Mouse (Mus musculus): ENCODE measurements around the gene Drc3.
"Not testable (repeated sequence)": the region's sequence is repeated elsewhere in the genome, so short reads cannot be mapped to it uniquely, and the experiment has no call there.

Drc3 gene

DNA sequence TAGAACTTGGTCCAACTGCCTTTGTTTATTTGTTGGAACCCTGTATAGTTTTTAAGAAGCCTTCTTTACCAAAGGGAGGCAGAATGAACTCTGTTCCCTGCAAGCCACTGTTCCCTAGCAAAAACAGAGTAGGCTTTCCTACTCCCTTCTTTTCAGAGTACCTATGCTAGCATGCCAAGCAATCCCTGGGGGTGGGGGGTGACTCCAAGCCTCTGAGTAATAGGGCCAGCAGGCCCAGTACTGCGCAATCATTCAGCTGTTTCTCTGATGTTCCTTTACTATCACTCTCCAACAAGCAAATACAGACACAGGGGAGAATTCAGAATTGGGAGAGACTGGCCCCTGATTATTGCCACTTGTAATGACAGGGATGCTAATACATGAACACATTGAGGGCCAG is 53.5 kb downstream of the Drc3 start:
- DNase-seq, result no peak

DNA sequence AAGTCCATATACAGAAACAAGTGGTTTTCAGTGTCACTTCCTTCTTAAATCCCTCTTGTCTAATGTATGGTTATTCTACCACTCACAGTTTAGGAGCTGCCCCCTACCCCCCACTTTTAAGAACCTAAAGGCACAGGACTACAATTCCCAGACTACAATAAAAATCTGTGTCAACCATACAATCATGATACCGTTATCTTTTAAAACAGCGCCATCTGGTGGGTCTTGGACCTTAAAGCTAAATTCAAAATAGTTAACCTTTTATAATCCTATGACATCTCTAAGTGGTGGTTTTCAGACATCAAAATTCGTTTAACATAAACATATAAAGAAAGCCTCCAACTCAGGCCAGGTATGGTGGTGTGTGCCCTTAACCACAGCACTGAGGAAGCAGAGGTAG is 59.0 kb downstream of the Drc3 start:
- peak; percentile 82 for DNase-seq

DNA sequence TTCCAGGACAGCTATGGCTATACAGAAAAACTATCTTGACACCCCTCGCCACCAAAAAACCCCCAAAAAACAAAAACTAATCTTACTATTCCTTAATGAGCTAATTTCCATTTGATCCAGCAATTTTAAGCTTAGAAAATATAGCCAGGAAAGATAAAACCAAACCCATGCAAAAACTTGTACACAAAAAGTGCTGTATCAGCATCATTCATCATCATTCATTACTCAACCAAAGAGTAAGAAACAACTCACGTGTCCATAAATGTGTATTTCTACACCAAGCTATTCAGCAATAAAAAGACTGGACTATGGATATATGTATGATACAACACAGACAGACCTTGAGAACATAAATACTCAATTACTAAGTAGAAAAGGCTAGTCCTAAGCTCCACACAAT is 59.8 kb downstream of the Drc3 start:
- no peak for DNase-seq

DNA sequence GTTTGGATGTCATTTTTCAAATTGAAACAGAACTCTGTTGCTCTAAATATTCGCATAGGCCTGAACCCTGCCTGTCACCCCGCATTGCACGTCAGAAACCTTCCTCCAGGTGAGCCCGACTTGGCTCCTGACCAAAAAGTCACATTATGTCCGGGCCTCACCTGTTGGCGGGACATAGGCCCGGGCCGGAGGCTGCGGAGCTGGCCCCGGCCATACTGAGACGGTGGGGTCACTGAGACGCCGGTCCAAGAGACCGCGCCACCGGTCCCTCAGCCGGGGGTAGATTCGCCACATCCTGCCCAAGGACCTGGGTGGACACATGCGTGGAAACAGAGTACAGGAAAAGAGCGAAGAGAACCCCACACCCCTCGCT is 63.4 kb downstream of the Drc3 start:
- DNase-seq, result no peak

DNA sequence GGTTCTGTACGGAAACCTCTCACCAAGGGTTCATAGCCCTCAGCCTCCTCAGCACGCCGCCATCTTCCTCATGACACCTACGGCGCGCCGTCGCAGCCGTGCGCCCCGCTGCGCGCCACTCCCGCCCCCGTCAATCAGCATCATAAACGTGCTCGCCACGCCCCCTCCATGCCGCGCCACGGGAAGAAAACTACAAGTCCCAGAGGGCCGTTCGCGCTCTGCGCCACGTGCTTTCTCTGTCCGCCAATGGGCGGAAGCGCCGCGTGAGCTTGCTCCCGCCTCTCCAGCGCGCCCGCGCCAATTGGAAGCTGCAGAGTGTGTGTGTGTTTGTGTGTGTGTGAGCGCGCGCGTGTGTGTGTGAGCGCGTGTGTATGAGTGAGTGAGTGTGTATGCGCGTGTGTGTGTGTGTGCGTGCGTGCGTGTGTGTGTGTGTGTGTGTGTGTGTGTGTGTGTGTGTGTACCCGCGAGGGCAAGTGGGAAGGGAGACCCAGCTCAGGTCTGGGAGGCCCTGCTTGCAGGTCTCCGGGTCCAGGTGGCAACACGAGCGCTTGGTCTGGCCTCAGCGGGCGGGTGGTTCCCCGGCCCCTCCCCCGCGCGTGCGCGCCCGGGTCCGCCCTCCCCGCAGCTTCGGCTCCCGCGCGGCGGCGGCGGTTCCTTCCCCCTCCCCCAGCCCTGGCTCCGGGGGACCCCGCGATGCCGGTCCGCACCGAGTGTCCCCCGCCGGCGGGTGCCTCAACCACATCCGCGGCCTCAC is 64.0 kb downstream of the Drc3 start, which contains the start of gene Gid4:
Gene Gid4 (plus strand): TSS at position 183 of the 754 bp plus-strand sequence.
- DNase-seq, result peak; percentile 99

DNA sequence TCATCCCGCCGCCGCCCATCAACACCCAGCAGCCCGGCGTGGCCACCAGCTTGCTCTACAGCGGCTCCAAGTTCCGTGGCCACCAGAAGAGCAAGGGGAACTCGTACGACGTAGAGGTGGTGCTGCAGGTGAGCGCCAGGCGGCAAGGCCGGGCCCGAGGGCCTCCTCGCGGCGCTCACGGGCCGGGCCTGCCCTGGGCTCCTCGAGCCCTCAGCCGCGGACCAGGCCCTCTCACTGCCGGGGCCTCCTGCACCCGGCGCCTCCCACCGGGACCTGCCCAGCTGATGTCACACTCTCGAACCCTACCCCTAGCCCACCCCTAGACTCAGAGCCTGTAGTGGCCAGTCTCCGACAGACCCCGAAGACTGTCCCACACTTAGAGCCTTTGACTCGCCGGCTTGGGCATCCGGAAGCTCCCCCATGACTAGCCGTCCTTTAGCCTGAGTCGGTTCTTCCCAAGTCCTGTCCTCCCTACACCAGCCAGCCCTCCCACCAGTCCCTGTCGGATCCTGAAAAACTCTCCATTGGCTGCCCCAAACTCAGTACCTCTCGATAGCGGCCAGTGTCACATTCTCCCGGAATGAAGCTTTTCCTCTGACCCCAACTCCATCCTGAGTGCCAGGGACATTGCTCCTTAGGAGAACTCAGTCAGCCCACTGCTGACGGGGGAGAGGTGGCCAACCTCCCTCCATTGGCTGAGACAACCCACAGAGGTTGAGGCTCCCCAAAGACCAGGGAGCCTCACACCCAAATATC is 64.8 kb downstream of the Drc3 start, which contains the start of gene Atpaf2:
Gene Atpaf2 (minus strand): TSS at position 741 of the 756 bp plus-strand sequence.
- DNase-seq, result peak; percentile 46

DNA sequence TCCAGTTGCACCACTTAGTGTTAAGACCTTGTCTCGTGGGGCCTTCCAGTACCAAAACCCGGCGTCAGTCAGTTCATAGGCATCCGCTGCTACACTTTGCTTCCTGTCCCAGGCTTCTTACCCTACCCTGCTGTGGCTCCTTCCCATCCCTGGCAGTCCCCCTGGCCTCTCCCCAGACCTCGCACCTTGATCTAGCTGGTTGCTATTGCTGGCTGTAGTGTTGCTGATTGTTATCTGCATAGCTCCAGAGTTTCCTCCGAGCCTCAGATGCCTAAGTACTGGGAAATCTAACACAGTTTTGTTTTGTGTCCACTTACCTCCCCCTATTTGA is 65.3 kb downstream of the Drc3 start:
- DNase-seq, result no peak

DNA sequence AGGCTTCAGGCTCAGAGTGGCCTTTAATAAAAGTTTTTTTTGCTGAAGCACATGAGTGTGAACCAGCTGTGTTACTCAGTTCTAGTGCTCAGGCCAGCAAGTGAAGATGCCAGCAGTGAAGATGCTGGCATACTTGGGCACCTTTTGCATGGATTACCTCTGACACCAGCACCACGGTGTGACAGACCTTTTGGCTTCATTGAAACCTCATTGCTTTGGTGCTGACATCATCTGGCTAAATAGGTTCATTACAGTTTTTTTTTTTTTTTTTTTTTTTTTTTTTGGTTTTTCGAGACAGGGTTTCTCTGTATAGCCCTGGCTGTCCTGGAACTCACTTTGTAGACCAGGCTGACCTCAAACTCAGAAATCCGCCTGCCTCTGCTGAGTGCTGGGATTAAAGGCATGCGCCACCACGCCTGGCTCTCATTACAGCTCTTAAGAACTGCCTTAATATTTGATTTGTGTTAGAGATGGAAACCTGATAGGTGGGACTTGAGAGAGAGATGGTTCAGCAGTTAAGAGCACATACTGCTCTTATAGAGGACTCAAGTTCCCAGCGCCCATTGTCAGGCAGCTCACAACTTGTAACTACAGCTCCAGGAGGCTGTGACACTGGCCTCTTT is 69.0 kb downstream of the Drc3 start:
- DNase-seq, result no peak

DNA sequence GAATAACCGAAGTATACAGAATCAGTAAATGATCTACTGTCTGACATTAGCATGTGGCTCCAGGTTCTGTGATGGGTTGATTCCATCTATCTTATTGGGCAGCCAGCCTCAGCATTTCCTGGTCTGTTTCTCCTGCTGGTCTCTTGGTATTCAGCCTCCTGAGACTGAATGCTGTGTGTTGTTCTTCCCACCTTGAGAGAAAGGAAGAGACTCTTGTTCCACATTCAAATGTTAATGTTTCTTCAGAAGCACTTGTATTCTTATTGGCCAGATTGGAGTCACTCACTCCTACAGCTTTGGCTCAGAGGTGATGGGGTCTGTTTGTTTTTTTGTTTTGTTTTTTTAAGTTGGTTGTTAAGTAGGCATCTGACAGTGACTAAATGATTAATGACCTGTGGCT is 69.9 kb downstream of the Drc3 start:
- DNase-seq, result no peak

DNA sequence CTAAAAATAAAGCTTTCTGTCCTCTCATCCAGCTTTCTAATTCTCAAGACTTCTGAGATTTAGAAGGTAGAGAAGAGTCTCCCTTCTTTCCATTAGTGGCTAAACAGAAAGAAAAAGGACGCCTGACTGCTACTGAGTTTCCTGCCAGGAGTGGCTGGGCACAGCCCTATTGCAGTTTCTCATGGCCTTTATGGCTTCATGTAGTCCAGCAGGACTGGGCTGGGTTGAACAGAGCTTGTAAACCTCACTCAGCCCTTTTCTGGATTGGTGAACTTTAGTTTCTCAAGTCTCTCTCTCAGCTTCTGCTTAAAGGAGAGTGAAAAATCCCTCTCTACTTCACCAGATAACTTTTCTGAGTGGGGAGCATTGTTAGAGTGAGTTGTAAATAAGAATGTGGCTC is 73.3 kb downstream of the Drc3 start:
- DNase-seq, result no peak

DNA sequence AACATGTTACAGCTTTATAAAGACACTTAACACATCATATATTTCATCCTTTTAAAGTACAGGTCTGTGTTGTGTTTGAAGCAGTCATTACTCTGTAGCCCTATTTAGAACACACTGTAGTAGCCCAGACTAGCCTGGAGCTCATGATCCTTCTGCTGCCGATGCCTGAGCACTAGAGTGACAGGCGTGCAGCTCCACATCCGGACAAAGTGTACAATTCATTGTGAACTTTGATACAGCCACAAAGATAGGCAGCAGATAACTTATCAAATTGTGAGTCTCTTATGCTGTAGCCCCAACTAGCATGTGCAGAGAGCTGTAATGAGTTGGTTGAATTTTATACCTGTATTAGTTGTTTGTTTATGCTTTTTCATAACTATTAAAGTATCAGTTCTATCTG is 74.5 kb downstream of the Drc3 start:
- DNase-seq, result no peak

DNA sequence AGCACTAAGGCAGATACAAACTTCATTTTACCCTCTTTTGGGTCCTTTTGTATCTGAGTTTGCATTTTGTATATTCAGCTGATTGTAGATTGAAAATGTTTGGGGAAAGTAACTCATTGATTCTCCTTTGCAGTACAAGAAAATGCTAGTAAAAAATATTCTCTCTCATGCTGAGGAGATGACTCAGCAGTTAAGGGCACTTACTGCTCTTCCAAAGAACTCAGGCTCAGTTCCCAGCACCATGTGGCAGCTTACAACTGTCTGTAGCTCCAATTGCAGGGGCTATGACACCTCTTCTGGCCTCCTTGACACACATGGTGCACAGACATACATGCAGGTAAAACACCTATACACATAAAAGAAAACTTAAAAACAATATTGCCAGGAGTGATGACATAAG is 80.4 kb downstream of the Drc3 start:
- DNase-seq, result no peak

DNA sequence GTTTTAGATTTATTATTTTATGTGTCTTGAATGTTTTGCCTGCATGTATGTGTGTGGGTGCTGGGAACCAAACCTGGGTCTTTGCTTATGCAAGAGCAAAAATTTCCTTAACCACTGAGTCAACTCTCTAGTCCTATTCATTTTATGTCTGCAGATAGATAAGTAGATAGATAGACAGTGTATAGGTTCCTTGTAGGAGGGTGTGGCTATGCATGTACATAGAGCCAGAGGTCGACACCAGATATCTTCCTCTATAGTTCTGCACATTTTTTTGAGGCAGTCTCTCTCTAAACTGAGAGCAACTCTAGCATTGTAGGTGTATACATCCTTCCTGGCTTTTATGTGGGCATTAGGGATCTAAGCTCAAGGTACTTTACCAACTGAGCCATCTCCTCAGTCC is 82.0 kb downstream of the Drc3 start:
- no peak for DNase-seq

DNA sequence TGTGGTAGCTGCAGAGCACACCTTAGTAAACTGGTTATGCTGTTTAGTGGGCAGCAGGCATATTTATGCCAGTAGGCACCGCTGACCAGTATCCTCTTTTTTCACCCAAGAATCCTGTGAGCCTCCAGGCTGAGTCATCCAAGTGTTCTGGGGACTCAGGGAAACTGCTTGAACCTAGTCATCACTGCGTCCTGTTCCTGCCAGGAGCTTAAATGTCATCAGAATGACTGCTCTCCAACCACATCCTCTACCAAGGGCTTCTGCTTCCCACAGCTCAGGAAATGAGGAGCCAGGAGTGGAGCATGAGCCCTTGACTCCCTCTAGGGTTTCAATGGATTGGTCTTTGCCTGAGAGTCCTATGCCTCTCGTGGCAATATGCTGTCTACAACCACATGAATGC is 83.5 kb downstream of the Drc3 start:
- no peak for DNase-seq

DNA sequence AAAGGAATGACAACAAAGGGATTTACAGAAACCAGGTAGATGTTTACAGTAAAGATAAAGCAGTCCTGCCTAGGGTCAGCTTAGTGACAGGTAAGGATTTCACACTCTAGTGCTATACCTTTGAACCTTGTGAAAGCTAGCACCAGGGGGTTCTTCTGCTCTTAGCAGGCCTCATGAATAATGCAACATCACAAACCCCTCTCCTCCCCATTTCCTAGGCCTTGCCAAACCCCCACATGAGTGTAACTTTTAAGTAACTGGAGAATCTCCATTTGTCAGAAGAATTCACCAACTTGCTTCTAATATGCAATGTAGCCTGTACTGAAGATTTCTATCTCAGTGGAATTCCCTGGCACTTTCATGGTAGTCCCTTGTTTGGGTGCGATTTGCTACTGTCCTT is 86.5 kb downstream of the Drc3 start:
- not testable (repeated sequence) for DNase-seq

DNA sequence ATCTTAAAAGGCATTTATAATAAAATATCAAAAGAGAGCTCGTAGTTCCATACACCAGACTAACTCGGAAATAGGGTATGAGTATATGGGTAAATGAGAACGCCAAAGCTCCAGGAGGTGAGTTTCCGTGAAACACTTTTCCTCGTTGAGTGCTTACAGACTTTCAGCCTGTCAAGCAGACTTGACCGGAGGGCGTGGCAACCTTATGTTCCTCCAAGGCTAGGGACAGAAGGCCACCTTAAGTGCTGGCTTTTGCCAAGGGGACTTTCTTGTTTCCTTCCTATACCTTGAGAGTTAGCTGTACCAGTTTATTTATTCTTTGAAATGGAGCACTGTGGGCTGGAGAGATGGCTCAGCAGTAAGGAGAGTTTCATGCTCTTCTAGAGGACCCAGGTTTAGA is 87.0 kb downstream of the Drc3 start:
- no peak for DNase-seq

DNA sequence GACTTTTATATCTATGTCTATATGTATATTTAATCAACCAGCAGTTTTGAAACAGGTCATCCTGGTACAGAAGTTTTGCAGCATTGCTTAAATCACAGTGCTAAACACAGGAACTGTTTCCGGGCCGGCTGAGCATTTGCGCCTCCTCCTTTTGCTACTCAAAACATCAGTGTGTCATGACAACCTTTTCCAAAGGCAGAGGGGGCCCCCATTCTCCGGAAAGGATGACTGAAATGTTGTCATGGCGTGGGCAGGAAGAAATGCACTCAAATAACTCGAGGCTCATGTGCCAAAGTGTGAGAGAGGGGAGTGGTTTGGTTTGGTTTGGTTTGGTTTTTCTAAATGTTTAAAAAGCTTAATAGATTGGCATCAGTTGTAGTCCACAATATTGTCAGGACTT is 89.8 kb downstream of the Drc3 start:
- DNase-seq, result no peak

All from thymus, postnatal 4 days (tissue).